Mouse (Mus musculus): Measurements from ENCODE around the gene Nrip3. TPM values are rescaled to one million over a fixed set of nuclear protein-coding genes. Genes with fewer than 3 reads are reported as not detected.

Nrip3 gene
- polyA plus RNA-seq, 1 experiment from 2014 or later = 0.67 TPM

GRCm38 (mm10) chr7:109764009-109764408, 17.8 kb downstream of the Nrip3 start:
- no peak overlapping the region for H3K4me2 ChIP-seq
- H3K27ac ChIP-seq = no peak overlapping the region
- 70% methylated on average over 2 of the region's 2 CpGs for WGBS (ENCODE audit: insufficient replicate concordance)
- no peaks in the 10 kb centered on the region; the same call in 1 of the 2 replicates for H3K27me3 ChIP-seq (replicated peaks)
- no peak for ATAC-seq
- no peaks in the 10 kb centered on the region for H3K9me3 ChIP-seq (replicated peaks)
- H3K4me3 ChIP-seq = no peak overlapping the region
- peaks cover 34% of the 10 kb centered on the region for H3K4me1 ChIP-seq
- H3K9ac ChIP-seq = no peak overlapping the region
- H3K36me3 ChIP-seq = no peaks in the 10 kb centered on the region

GRCm38 (mm10) chr7:109756291-109756690, 25.5 kb downstream of the Nrip3 start:
- no peak for ATAC-seq
- Histone ChIP-seq H3K27me3 (replicated peaks) (peaks cover 2% of the 10 kb centered on the region; the same call in 1 of the 2 replicates), H3K4me1 (peaks cover 25% of the 10 kb centered on the region), H3K27ac (no peak overlapping the region), H3K4me3 (no peak overlapping the region), H3K36me3 (no peaks in the 10 kb centered on the region), H3K4me2 (no peak overlapping the region), H3K9ac (no peak overlapping the region), H3K9me3 (replicated peaks) (no peaks in the 10 kb centered on the region)
- WGBS (ENCODE audit: insufficient replicate concordance) = 83% methylated on average over 3 of the region's 3 CpGs

GRCm38 (mm10) chr7:109754034-109754433, 27.8 kb downstream of the Nrip3 start:
- no peak overlapping the region for H3K9ac ChIP-seq
- no peak overlapping the region for H3K4me2 ChIP-seq
- H3K27me3 ChIP-seq (replicated peaks) = 0 out of 2 replicates have a peak, but pooled peaks cover 2% of the 10 kb centered on the region
- peaks cover under 1% of the 10 kb centered on the region; the same call in 1 of the 2 replicates for H3K36me3 ChIP-seq
- H3K4me3 ChIP-seq = no peak overlapping the region
- peaks cover 33% of the 10 kb centered on the region for H3K4me1 ChIP-seq
- no peak overlapping the region for H3K27ac ChIP-seq
- H3K9me3 ChIP-seq (replicated peaks) = no peaks in the 10 kb centered on the region
- 77% methylated on average over 8 of the region's 8 CpGs for WGBS (ENCODE audit: insufficient replicate concordance)
- ATAC-seq = no peak

GRCm38 (mm10) chr7:109752008-109752925, 29.6 kb downstream of the Nrip3 start, which contains the start of gene Tmem9b:
Gene Tmem9b, minus strand, starts transcription at chr7:109752875.
- Histone ChIP-seq H3K4me2 (peak within 1 kb of the TSS; percentile 94), H3K36me3 (peaks cover 5% of the 10 kb centered on the region), H3K9ac (peak within 1 kb of the TSS; percentile 93), H3K27me3 (replicated peaks) (no peaks in the 10 kb centered on the region), H3K4me3 (peak within 1 kb of the TSS; percentile 95), H3K4me1 (peaks cover 33% of the 10 kb centered on the region), H3K9me3 (replicated peaks) (no peaks in the 10 kb centered on the region), H3K27ac (peak within 1 kb of the TSS; percentile 91)
- ATAC-seq = peak; percentile 90
- under 1% methylated on average over 72 of the region's 74 CpGs for WGBS (ENCODE audit: insufficient replicate concordance)

GRCm38 (mm10) chr7:109751427-109752007, 30.3 kb downstream of the Nrip3 start:
- ATAC-seq = peak; percentile 59
- WGBS (ENCODE audit: insufficient replicate concordance) = 2% methylated on average over 13 of the region's 13 CpGs

GRCm38 (mm10) chr7:109747747-109748146, 34.1 kb downstream of the Nrip3 start:
- H3K36me3 ChIP-seq = peaks cover 38% of the 10 kb centered on the region
- ATAC-seq = no peak
- WGBS (ENCODE audit: insufficient replicate concordance) = 73% methylated on average over 1 of the region's 1 CpGs
- H3K4me1 ChIP-seq = peaks cover 18% of the 10 kb centered on the region
- no peak overlapping the region for H3K4me3 ChIP-seq
- H3K9ac ChIP-seq = no peak overlapping the region
- no peak overlapping the region for H3K4me2 ChIP-seq
- H3K27ac ChIP-seq = no peak overlapping the region
- H3K9me3 ChIP-seq (replicated peaks) = no peaks in the 10 kb centered on the region
- no peaks in the 10 kb centered on the region for H3K27me3 ChIP-seq (replicated peaks)

More at GRCm38 (mm10) chr7:109751427-109752007, 30.3 kb downstream of the Nrip3 start:
- H3K36me3 ChIP-seq = peaks cover 5% of the 10 kb centered on the region
- peak overlapping the region; percentile 94 for H3K4me2 ChIP-seq
- peaks cover 33% of the 10 kb centered on the region for H3K4me1 ChIP-seq
- no peaks in the 10 kb centered on the region for H3K9me3 ChIP-seq (replicated peaks)
- peak overlapping the region; percentile 95 for H3K4me3 ChIP-seq
- H3K27me3 ChIP-seq (replicated peaks) = no peaks in the 10 kb centered on the region
- peak overlapping the region; percentile 93 for H3K9ac ChIP-seq
- peak overlapping the region; percentile 91 for H3K27ac ChIP-seq

GRCm38 (mm10) chr7:109741703-109742102, 40.1 kb downstream of the Nrip3 start:
- Histone ChIP-seq H3K27me3 (replicated peaks) (no peaks in the 10 kb centered on the region), H3K36me3 (peaks cover 64% of the 10 kb centered on the region), H3K4me1 (0 out of 2 replicates have a peak, but pooled peaks cover 2% of the 10 kb centered on the region), H3K9me3 (replicated peaks) (no peaks in the 10 kb centered on the region), H3K4me2 (no peak overlapping the region), H3K9ac (no peak overlapping the region), H3K4me3 (no peak overlapping the region), H3K27ac (no peak overlapping the region)
- 86% methylated on average over 4 of the region's 4 CpGs for WGBS (ENCODE audit: insufficient replicate concordance)
- no peak for ATAC-seq

GRCm38 (mm10) chr7:109741060-109741459, 40.8 kb downstream of the Nrip3 start:
- Histone ChIP-seq H3K27me3 (replicated peaks) (no peaks in the 10 kb centered on the region), H3K4me3 (no peak overlapping the region), H3K9ac (no peak overlapping the region), H3K4me1 (0 out of 2 replicates have a peak, but pooled peaks cover 1% of the 10 kb centered on the region), H3K36me3 (peaks cover 66% of the 10 kb centered on the region), H3K9me3 (replicated peaks) (no peaks in the 10 kb centered on the region), H3K4me2 (no peak overlapping the region), H3K27ac (no peak overlapping the region)
- 82% methylated on average over 1 of the region's 1 CpGs for WGBS (ENCODE audit: insufficient replicate concordance)
- no peak for ATAC-seq

GRCm38 (mm10) chr7:109739822-109740370, 41.9 kb downstream of the Nrip3 start:
- WGBS (ENCODE audit: insufficient replicate concordance) = 67% methylated on average over 5 of the region's 5 CpGs
- Histone ChIP-seq H3K27me3 (replicated peaks) (no peaks in the 10 kb centered on the region), H3K27ac (no peak overlapping the region), H3K36me3 (peaks cover 66% of the 10 kb centered on the region), H3K4me3 (no peak overlapping the region), H3K9me3 (replicated peaks) (no peaks in the 10 kb centered on the region), H3K4me2 (no peak overlapping the region), H3K4me1 (no peaks in the 10 kb centered on the region), H3K9ac (no peak overlapping the region)
- ATAC-seq = no peak

GRCm38 (mm10) chr7:109734806-109735205, 47.0 kb downstream of the Nrip3 start:
- ATAC-seq = no peak
- Histone ChIP-seq H3K27me3 (replicated peaks) (no peaks in the 10 kb centered on the region), H3K4me3 (no peak overlapping the region), H3K27ac (no peak overlapping the region), H3K4me1 (no peaks in the 10 kb centered on the region), H3K4me2 (no peak overlapping the region), H3K9ac (no peak overlapping the region), H3K36me3 (peaks cover 29% of the 10 kb centered on the region), H3K9me3 (replicated peaks) (no peaks in the 10 kb centered on the region)
- WGBS (ENCODE audit: insufficient replicate concordance) = 77% methylated on average over 4 of the region's 4 CpGs

GRCm38 (mm10) chr7:109731626-109732025, 50.2 kb downstream of the Nrip3 start, which contains the start of gene Ascl3:
Gene Ascl3, minus strand, starts transcription at chr7:109731726.
- H3K36me3 ChIP-seq = peaks cover 21% of the 10 kb centered on the region
- no peak within 1 kb of the TSS for H3K9ac ChIP-seq
- ATAC-seq = no peak
- 86% methylated on average over 5 of the region's 5 CpGs for WGBS (ENCODE audit: insufficient replicate concordance)
- no peak within 1 kb of the TSS for H3K4me2 ChIP-seq
- H3K4me1 ChIP-seq = no peaks in the 10 kb centered on the region
- no peaks in the 10 kb centered on the region for H3K27me3 ChIP-seq (replicated peaks)
- H3K27ac ChIP-seq = no peak within 1 kb of the TSS
- no peaks in the 10 kb centered on the region for H3K9me3 ChIP-seq (replicated peaks)
- H3K4me3 ChIP-seq = no peak within 1 kb of the TSS

GRCm38 (mm10) chr7:109723697-109724096, 58.1 kb downstream of the Nrip3 start, which contains the start of gene BC051019:
Gene BC051019, minus strand, starts transcription at chr7:109723850.
- Histone ChIP-seq H3K27me3 (replicated peaks) (no peaks in the 10 kb centered on the region), H3K27ac (no peak within 1 kb of the TSS), H3K9me3 (replicated peaks) (peaks cover 5% of the 10 kb centered on the region; the same call in 1 of the 2 replicates), H3K9ac (no peak within 1 kb of the TSS), H3K4me3 (no peak within 1 kb of the TSS), H3K4me1 (no peaks in the 10 kb centered on the region), H3K4me2 (no peak within 1 kb of the TSS), H3K36me3 (no peaks in the 10 kb centered on the region)
- WGBS (ENCODE audit: insufficient replicate concordance) = 75% methylated on average over 5 of the region's 5 CpGs
- no peak for ATAC-seq

All from liver, embryonic 12.5 days (tissue).